Mouse (Mus musculus) brain, embryonic 18.5 days (tissue): ENCODE data around the gene Hacl1.

Experiments
- DNase-seq: peaks from one replicate; pipeline ENCODE4 v3.0.0-alpha.2; 2012; ENCODE audit warnings: low read depth, low spot score

Hacl1 gene

GRCm38 (mm10) chr14:31662555-31663211, 21.6 kb upstream of the Hacl1 start:
- DNase-seq, result no peak

GRCm38 (mm10) chr14:31661671-31662554, 20.8 kb upstream of the Hacl1 start:
- DNase-seq, result peak; percentile 85

- DNase-seq, result no peak
Observed at GRCm38 (mm10) chr14:31660312-31661093, 19.4 kb upstream of the Hacl1 start.

- DNase-seq, result no peak
Observed at GRCm38 (mm10) chr14:31659501-31660181, 18.6 kb upstream of the Hacl1 start.

- DNase-seq, result no peak
Observed at GRCm38 (mm10) chr14:31658126-31658680, 17.1 kb upstream of the Hacl1 start.

- DNase-seq, result no peak
Observed at GRCm38 (mm10) chr14:31656857-31657645, 16.0 kb upstream of the Hacl1 start.

GRCm38 (mm10) chr14:31656386-31656785, 15.3 kb upstream of the Hacl1 start:
- DNase-seq, result no peak

- DNase-seq, result no peak
Observed at GRCm38 (mm10) chr14:31655406-31655805, 14.3 kb upstream of the Hacl1 start.

- no peak for DNase-seq
Observed at GRCm38 (mm10) chr14:31654816-31655215, 13.7 kb upstream of the Hacl1 start.

- no peak for DNase-seq
Observed at GRCm38 (mm10) chr14:31653101-31653875, 12.2 kb upstream of the Hacl1 start.

GRCm38 (mm10) chr14:31652624-31653023, 11.5 kb upstream of the Hacl1 start:
- no peak for DNase-seq

GRCm38 (mm10) chr14:31652106-31652505, 11.0 kb upstream of the Hacl1 start:
- no peak for DNase-seq

- DNase-seq, result no peak
Observed at GRCm38 (mm10) chr14:31651206-31651605, 10.1 kb upstream of the Hacl1 start.

GRCm38 (mm10) chr14:31650347-31650746, 9.3 kb upstream of the Hacl1 start:
- no peak for DNase-seq

- no peak for DNase-seq
Observed at GRCm38 (mm10) chr14:31647991-31648390, 6.9 kb upstream of the Hacl1 start.

- no peak for DNase-seq
Observed at GRCm38 (mm10) chr14:31645920-31646319, 4.8 kb upstream of the Hacl1 start.

- no peak for DNase-seq
Observed at GRCm38 (mm10) chr14:31644931-31645547, 4.0 kb upstream of the Hacl1 start.

GRCm38 (mm10) chr14:31644183-31644830, 3.2 kb upstream of the Hacl1 start:
- no peak for DNase-seq
